11 mouse cellular contexts compared by ENCODE assay signal in genomic region chr12:86370611-86371383, GRCm38 (mm10). TPM values are rescaled to one million over a fixed set of nuclear protein-coding genes. Genes with fewer than 3 reads are reported as not detected.
DNase-seq lines count a peak whose midpoint lies in the region; ATAC-seq lines count a peak whose summit lies in the region.
"Had no signal": no experiment of that assay in that cellular context is flagged by ENCODE, and none has a peak within 500 bp of the region (broad histone marks: within the 10 kb centered on the region; RNA-seq: fewer than 3 reads in every experiment).

No protein-coding gene starts in this region.

- intact Hi-C loops in left cerebral cortex, postnatal 25 days (cut with DNase I) = no loop called here
- intact Hi-C loops in left cerebral cortex, postnatal 36 days (cut with DNase I) = no loop called here

- ATAC-seq in frontal cortex, adult (ENCODE audit: low TSS enrichment) = peak; percentile 81

- DNase-seq in frontal cortex, postnatal 10 days (ENCODE audit: low spot score in 2 of 2) = no peak
- DNase-seq in left cerebral cortex, postnatal 25 days (ENCODE audit: low spot score in 2 of 2) = peak; percentile 20 to 26
- DNase-seq in left cerebral cortex, adult 11 months (ENCODE audit: low spot score) = no peak
- DNase-seq in kidney, adult 18-20 months = peak; percentile 19
- DNase-seq in left cerebral cortex, postnatal 36 days (ENCODE audit: low spot score in 2 of 2) = peak; percentile 11 to 18
- no peak for DNase-seq in thymus, adult 18-20 months
- DNase-seq in spleen, postnatal 36 days (ENCODE audit: low spot score in 2 of 2) = no peak
- DNase-seq: cerebellum, postnatal 36 days; gastrocnemius, postnatal 14 days; lung, postnatal 10 days had no signal

RNA-seq across cellular contexts. Expression of gene Esrrb, which starts 9.9 kb away (rescaled TPM):
- 1 to 10 TPM; 1.4 to 1.7 TPM for total RNA-seq in left cerebral cortex, postnatal 25 days (2021)
- 1 to 10 TPM; 1.7 to 2.3 TPM for total RNA-seq in left cerebral cortex, postnatal 36 days (2021)

Comparison
In these comparisons a context has a peak if more than half of its experiments do, and no peak if none do; other contexts are left out.
1. DNase-seq: peak in left cerebral cortex, postnatal 25 days (2 of 2), kidney, adult 18-20 months (single experiment) and left cerebral cortex, postnatal 36 days (2 of 2); none in frontal cortex, postnatal 10 days (0 of 2), left cerebral cortex, adult 11 months (single experiment), thymus, adult 18-20 months (0 of 2) and spleen, postnatal 36 days (0 of 2).